Mouse (Mus musculus): Measurements from ENCODE around the gene Mmachc. TPM values are rescaled to one million over a fixed set of nuclear protein-coding genes. Genes with fewer than 3 reads are reported as not detected.
"Not testable (repeated sequence)": the region's sequence is repeated elsewhere in the genome, so short reads cannot be mapped to it uniquely, and the experiment has no call there.

Mmachc gene
- total and polyA plus RNA-seq, 2 experiments from 2014 or later = 20.2 to 20.6 TPM

- ATAC-seq = no peak
- DNase-seq (ENCODE audit: low spot score) = no peak
- Histone ChIP-seq H3K9me3 (ENCODE audit: low read length) (no peaks in the 10 kb centered on the region), H3K9ac (replicated peaks; ENCODE audit: low read length) (no peak overlapping the region), H3K4me3 (ENCODE audit: low read length) (no peak overlapping the region), H3K27ac (no peak overlapping the region), H3K4me1 (ENCODE audit: insufficient read depth, low read length) (no peaks in the 10 kb centered on the region), H3K36me3 (ENCODE audit: insufficient read depth, low read length) (no peaks in the 10 kb centered on the region), H3K4me2 (ENCODE audit: low read depth, low read length) (no peak overlapping the region), H3K27me3 (ENCODE audit: insufficient read depth, low read length) (no peaks in the 10 kb centered on the region)
- WGBS = 61% methylated on average over 4 of the region's 4 CpGs
- no peak for TF ChIP-seq CTCF (IDR thresholded peaks at IDR 0.05; ENCODE audit: low read depth)
Measured at GRCm38 (mm10) chr4:116666625-116667024, 41.6 kb downstream of the Mmachc start.

- Histone ChIP-seq H3K9me3 (ENCODE audit: low read length) (no peaks in the 10 kb centered on the region), H3K27me3 (ENCODE audit: insufficient read depth, low read length) (no peaks in the 10 kb centered on the region), H3K4me1 (ENCODE audit: insufficient read depth, low read length) (no peaks in the 10 kb centered on the region), H3K4me2 (ENCODE audit: low read depth, low read length) (no peak overlapping the region), H3K9ac (replicated peaks; ENCODE audit: low read length) (no peak overlapping the region), H3K36me3 (ENCODE audit: insufficient read depth, low read length) (no peaks in the 10 kb centered on the region), H3K4me3 (ENCODE audit: low read length) (no peak overlapping the region), H3K27ac (no peak overlapping the region)
- no peak for DNase-seq (ENCODE audit: low spot score)
- WGBS = 100% methylated on average over 1 of the region's 1 CpGs
- no peak for ATAC-seq
- no peak for TF ChIP-seq CTCF (IDR thresholded peaks at IDR 0.05; ENCODE audit: low read depth)
Measured at GRCm38 (mm10) chr4:116661998-116662397, 46.2 kb downstream of the Mmachc start.

GRCm38 (mm10) chr4:116660829-116661228 is 47.4 kb downstream of the Mmachc start:
- ATAC-seq (no peak), DNase-seq (ENCODE audit: low spot score) (no peak)
- no peak for TF ChIP-seq CTCF (IDR thresholded peaks at IDR 0.05; ENCODE audit: low read depth)
- H3K36me3 ChIP-seq (ENCODE audit: insufficient read depth, low read length) = no peaks in the 10 kb centered on the region
- no peaks in the 10 kb centered on the region for H3K9me3 ChIP-seq (ENCODE audit: low read length)
- no peak overlapping the region for H3K27ac ChIP-seq
- no peak overlapping the region for H3K4me3 ChIP-seq (ENCODE audit: low read length)
- no peaks in the 10 kb centered on the region for H3K27me3 ChIP-seq (ENCODE audit: insufficient read depth, low read length)
- H3K9ac ChIP-seq (replicated peaks; ENCODE audit: low read length) = no peak overlapping the region
- no peaks in the 10 kb centered on the region for H3K4me1 ChIP-seq (ENCODE audit: insufficient read depth, low read length)
- WGBS = 70% methylated on average over 6 of the region's 6 CpGs
- no peak overlapping the region for H3K4me2 ChIP-seq (ENCODE audit: low read depth, low read length)

GRCm38 (mm10) chr4:116659916-116660315 is 48.3 kb downstream of the Mmachc start:
- not testable (repeated sequence) for H3K27ac ChIP-seq; H3K36me3 ChIP-seq (ENCODE audit: insufficient read depth, low read length); H3K4me1 ChIP-seq (ENCODE audit: insufficient read depth, low read length); DNase-seq (ENCODE audit: low spot score); H3K27me3 ChIP-seq (ENCODE audit: insufficient read depth, low read length); H3K4me2 ChIP-seq (ENCODE audit: low read depth, low read length); H3K4me3 ChIP-seq (ENCODE audit: low read length); H3K9me3 ChIP-seq (ENCODE audit: low read length); ATAC-seq; H3K9ac ChIP-seq (replicated peaks; ENCODE audit: low read length)
- WGBS = 85% methylated on average over 6 of the region's 6 CpGs

- H3K36me3 ChIP-seq (ENCODE audit: insufficient read depth, low read length) = no peaks in the 10 kb centered on the region
- DNase-seq (ENCODE audit: low spot score) = peak; percentile 35
- H3K27me3 ChIP-seq (ENCODE audit: insufficient read depth, low read length) = no peaks in the 10 kb centered on the region
- 45% methylated on average over 2 of the region's 2 CpGs for WGBS
- H3K27ac ChIP-seq = no peak overlapping the region
- no peaks in the 10 kb centered on the region for H3K4me1 ChIP-seq (ENCODE audit: insufficient read depth, low read length)
- no peaks in the 10 kb centered on the region for H3K9me3 ChIP-seq (ENCODE audit: low read length)
- ATAC-seq = no peak
- TF ChIP-seq CTCF (IDR thresholded peaks at IDR 0.05; ENCODE audit: low read depth) = no peak
- no peak overlapping the region for H3K9ac ChIP-seq (replicated peaks; ENCODE audit: low read length)
- H3K4me2 ChIP-seq (ENCODE audit: low read depth, low read length) = no peak overlapping the region
- H3K4me3 ChIP-seq (ENCODE audit: low read length) = no peak overlapping the region
Measured at GRCm38 (mm10) chr4:116659474-116659873, 48.7 kb downstream of the Mmachc start.

- no peak overlapping the region for H3K4me3 ChIP-seq (ENCODE audit: low read length)
- 43% methylated on average over 3 of the region's 3 CpGs for WGBS
- ATAC-seq (no peak), DNase-seq (ENCODE audit: low spot score) (no peak)
- no peak overlapping the region for H3K27ac ChIP-seq
- no peak for TF ChIP-seq CTCF (IDR thresholded peaks at IDR 0.05; ENCODE audit: low read depth)
- no peak overlapping the region for H3K9ac ChIP-seq (replicated peaks; ENCODE audit: low read length)
- no peaks in the 10 kb centered on the region for H3K36me3 ChIP-seq (ENCODE audit: insufficient read depth, low read length)
- H3K9me3 ChIP-seq (ENCODE audit: low read length) = no peaks in the 10 kb centered on the region
- H3K27me3 ChIP-seq (ENCODE audit: insufficient read depth, low read length) = no peaks in the 10 kb centered on the region
- H3K4me2 ChIP-seq (ENCODE audit: low read depth, low read length) = no peak overlapping the region
- H3K4me1 ChIP-seq (ENCODE audit: insufficient read depth, low read length) = no peaks in the 10 kb centered on the region
Measured at GRCm38 (mm10) chr4:116657971-116658370, 50.2 kb downstream of the Mmachc start.

- TF ChIP-seq CTCF (IDR thresholded peaks at IDR 0.05; ENCODE audit: low read depth) = no peak
- Histone ChIP-seq H3K4me2 (ENCODE audit: low read depth, low read length) (no peak overlapping the region), H3K4me3 (ENCODE audit: low read length) (no peak overlapping the region), H3K36me3 (ENCODE audit: insufficient read depth, low read length) (no peaks in the 10 kb centered on the region), H3K9ac (replicated peaks; ENCODE audit: low read length) (no peak overlapping the region), H3K4me1 (ENCODE audit: insufficient read depth, low read length) (no peaks in the 10 kb centered on the region), H3K27ac (no peak overlapping the region), H3K27me3 (ENCODE audit: insufficient read depth, low read length) (no peaks in the 10 kb centered on the region), H3K9me3 (ENCODE audit: low read length) (no peaks in the 10 kb centered on the region)
- ATAC-seq (no peak), DNase-seq (ENCODE audit: low spot score) (no peak)
- WGBS = 84% methylated on average over 3 of the region's 3 CpGs
Measured at GRCm38 (mm10) chr4:116655658-116656057, 52.5 kb downstream of the Mmachc start.

Data from hindbrain, postnatal 0 days (tissue).